Mouse (Mus musculus) MEL (cell line): ENCODE measurements at regions not wholly inside any gene's neighbourhood (a gene's known extent, or its start where the extent isn't known, plus 50 kb on each side); places are given as distances from the start of the nearest gene placed in this dataset.

ENCODE experiments used
- DNase-seq: peaks from one replicate; pipeline ENCODE4 v3.0.0; 2011; ENCODE audit warnings: low read depth, low spot score
- H3K27ac ChIP-seq: 2 replicates; pipeline ENCODE4 v1.5.1; 2012; ENCODE audit warnings: low read depth, mild to moderate bottlenecking, control low read depth, low read length, moderate library complexity; ENCODE audit not compliant: control insufficient read depth
- H3K27me3 ChIP-seq, 2 experiments: fragments of 150-350 bp in 1 of 2; sonication (generic) in 1 of 2; 2 replicates each; pipeline ENCODE4 v1.6.1; 2012; ENCODE audit warnings: low read length in 2 of 2, mild to moderate bottlenecking in 2 of 2, improper control_type of control experiment in 1 of 2, moderate library complexity in 1 of 2; ENCODE audit not compliant: insufficient read depth in 2 of 2, control insufficient read depth in 1 of 2
- H3K36me3 ChIP-seq, 2 experiments: 2 replicates each; pipeline ENCODE4 v1.6.1; 2012 to 2014; ENCODE audit warnings: low read length in 2 of 2, improper control_type of control experiment in 1 of 2, inconsistent platforms in 1 of 2, mild to moderate bottlenecking in 1 of 2; ENCODE audit not compliant: insufficient read depth in 2 of 2, control insufficient read depth in 1 of 2
- H3K4me1 ChIP-seq, 2 experiments: fragments of 150-350 bp in 1 of 2; sonication (generic) in 1 of 2; 2 replicates each; pipeline ENCODE4 v1.6.1; 2012; ENCODE audit warnings: low read length in 2 of 2, improper control_type of control experiment in 1 of 2, mild to moderate bottlenecking in 1 of 2; ENCODE audit not compliant: insufficient read depth in 2 of 2, control insufficient read depth in 1 of 2
- H3K4me3 ChIP-seq, 2 experiments: fragments of 150-350 bp in 1 of 2; sonication (generic) in 1 of 2; 2 replicates each; pipeline ENCODE4 v1.5.1; 2012; ENCODE audit warnings: low read depth in 2 of 2, low read length in 2 of 2, mild to moderate bottlenecking in 2 of 2, moderate library complexity in 2 of 2, control low read depth in 1 of 2, improper control_type of control experiment in 1 of 2; ENCODE audit not compliant: control insufficient read depth in 1 of 2, insufficient read depth in 1 of 2
- H3K79me2 ChIP-seq: 2 replicates; pipeline ENCODE4 v1.6.1; 2012; ENCODE audit warnings: mild to moderate bottlenecking, low read length, moderate library complexity; ENCODE audit not compliant: control insufficient read depth, poor library complexity, insufficient read depth
- H3K9ac ChIP-seq: 2 replicates; pipeline ENCODE4 v1.6.1; 2012; ENCODE audit warnings: low read depth, mild to moderate bottlenecking, control low read depth, low read length, moderate library complexity; ENCODE audit not compliant: control insufficient read depth, poor library complexity, severe bottlenecking
- H3K9me3 ChIP-seq: fragments of 150-350 bp; sonication (generic); replicated peaks from 2 replicates; pipeline ENCODE4 v1.6.1; 2012; ENCODE audit warnings: mild to moderate bottlenecking, low read length, improper control_type of control experiment, moderate library complexity; ENCODE audit not compliant: insufficient read depth
- BHLHE40 ChIP-seq: IDR thresholded peaks from 2 replicates; pipeline ENCODE4 v1.6.1; 2012; ENCODE audit warnings: low read depth, mild to moderate bottlenecking, inconsistent platforms, low read length, improper control_type of control experiment, borderline replicate concordance
- CTCF ChIP-seq, 3 experiments: IDR thresholded peaks in 2 of 3; conservative IDR thresholded peaks in 1 of 3; 2 replicates each; pipeline ENCODE4 v1.5.1; 2011 to 2012; ENCODE audit warnings: low read length in 3 of 3, low read depth in 2 of 3, mild to moderate bottlenecking in 2 of 3, improper control_type of control experiment in 1 of 3, inconsistent platforms in 1 of 3, mixed read lengths in 1 of 3, moderate library complexity in 1 of 3; ENCODE audit not compliant: control insufficient read depth in 1 of 3, insufficient read depth in 1 of 3, poor library complexity in 1 of 3, severe bottlenecking in 1 of 3
- E2F4 ChIP-seq: IDR thresholded peaks from 2 replicates; pipeline ENCODE4 v1.6.1; 2011; ENCODE audit warnings: low read depth, low read length, improper control_type of control experiment, borderline replicate concordance
- EP300 ChIP-seq, 2 experiments: IDR thresholded peaks; 2 replicates each; pipeline ENCODE4 v1.6.1; 2011; ENCODE audit warnings: improper control_type of control experiment in 2 of 2, low read length in 2 of 2, low read depth in 1 of 2, mild to moderate bottlenecking in 1 of 2
- GABPA ChIP-seq: IDR thresholded peaks from 2 replicates; pipeline ENCODE4 v1.6.1; 2012; ENCODE audit warnings: low read depth, mild to moderate bottlenecking, inconsistent platforms, low read length, improper control_type of control experiment, moderate library complexity
- HCFC1 ChIP-seq: IDR thresholded peaks from 2 replicates; pipeline ENCODE4 v1.6.1; 2012; ENCODE audit warnings: low read depth, mild to moderate bottlenecking, inconsistent platforms, low read length, improper control_type of control experiment, moderate library complexity
- KAT2A ChIP-seq: conservative IDR thresholded peaks from 2 replicates; pipeline ENCODE4 v1.6.1; 2012; ENCODE audit warnings: low read depth, low read length, improper control_type of control experiment, inconsistent platforms
- MAX ChIP-seq: IDR thresholded peaks from 2 replicates; pipeline ENCODE4 v1.6.1; 2011; ENCODE audit warnings: low read length, improper control_type of control experiment
- MEF2A ChIP-seq: IDR thresholded peaks from 2 replicates; pipeline ENCODE4 v1.6.1; 2014; ENCODE audit warnings: low read depth, mild to moderate bottlenecking, inconsistent platforms, low read length, improper control_type of control experiment; ENCODE audit not compliant: poor library complexity, insufficient replicate concordance, severe bottlenecking; ENCODE audit errors: extremely low read depth
- MYB ChIP-seq: IDR thresholded peaks from 2 replicates; pipeline ENCODE4 v1.6.1; 2011; ENCODE audit warnings: mild to moderate bottlenecking, low read depth, low read length, improper control_type of control experiment
- MYC ChIP-seq: IDR thresholded peaks from 2 replicates; pipeline ENCODE4 v1.6.1; 2011; ENCODE audit warnings: low read depth, mild to moderate bottlenecking, low read length, improper control_type of control experiment, moderate library complexity
- NELFE ChIP-seq: IDR thresholded peaks from 2 replicates; pipeline ENCODE4 v1.6.1; 2011; ENCODE audit warnings: low read depth, low read length, improper control_type of control experiment
- POLR2AphosphoS5 ChIP-seq: IDR thresholded peaks from 2 replicates; pipeline ENCODE4 v1.6.1; 2012; ENCODE audit warnings: low read depth, borderline replicate concordance, mild to moderate bottlenecking, inconsistent platforms, low read length, moderate library complexity, mixed read lengths
- RAD21 ChIP-seq: IDR thresholded peaks from 2 replicates; pipeline ENCODE4 v1.6.1; 2011; ENCODE audit warnings: mild to moderate bottlenecking, low read depth, low read length, improper control_type of control experiment
- SIN3A ChIP-seq: IDR thresholded peaks from 2 replicates; pipeline ENCODE4 v1.6.1; 2012; ENCODE audit warnings: low read length, improper control_type of control experiment, inconsistent platforms
- SMC3 ChIP-seq: IDR thresholded peaks from 2 replicates; pipeline ENCODE4 v1.6.1; 2011; ENCODE audit warnings: low read depth, low read length, improper control_type of control experiment
- TBP ChIP-seq: IDR thresholded peaks from 2 replicates; pipeline ENCODE4 v1.8.0; 2011; ENCODE audit warnings: low read depth, low read length, improper control_type of control experiment
- TCF12 ChIP-seq: IDR thresholded peaks from 2 replicates; pipeline ENCODE4 v1.6.1; 2014; ENCODE audit warnings: low read depth, mild to moderate bottlenecking, inconsistent platforms, low read length, improper control_type of control experiment, moderate library complexity
- USF2 ChIP-seq, 2 experiments: IDR thresholded peaks; 2 replicates each; pipeline ENCODE4 v1.6.1; 2011 to 2012; ENCODE audit warnings: improper control_type of control experiment in 2 of 2, low read length in 2 of 2, borderline replicate concordance in 1 of 2, inconsistent platforms in 1 of 2, low read depth in 1 of 2, mild to moderate bottlenecking in 1 of 2; ENCODE audit not compliant: insufficient read depth in 1 of 2
- ZC3H11A ChIP-seq: IDR thresholded peaks from 2 replicates; pipeline ENCODE4 v1.6.1; 2012; ENCODE audit warnings: low read depth, mild to moderate bottlenecking, inconsistent platforms, low read length, improper control_type of control experiment
- ZKSCAN1 ChIP-seq: IDR thresholded peaks from 2 replicates; pipeline ENCODE4 v1.6.1; 2012; ENCODE audit warnings: low read depth, mild to moderate bottlenecking, inconsistent platforms, low read length, improper control_type of control experiment, moderate library complexity
- ZMIZ1 ChIP-seq: IDR thresholded peaks from 2 replicates; pipeline ENCODE4 v1.6.1; 2012; ENCODE audit warnings: low read depth, mild to moderate bottlenecking, inconsistent platforms, low read length, improper control_type of control experiment, moderate library complexity

GRCm38 (mm10) chr4:55179456-55179855, 170.4 kb upstream of the Rad23b start:
- Histone ChIP-seq H3K9me3 (no peaks in the 10 kb centered on the region), H3K9ac (no peak overlapping the region), H3K79me2 (no peaks in the 10 kb centered on the region), H3K4me1 (no peaks in the 10 kb centered on the region), H3K27me3 (peaks cover 0 to 4% of the 10 kb centered on the region in 2 experiments; a peak in 2 of 4 replicates), H3K27ac (no peak overlapping the region), H3K4me3 (no peak overlapping the region), H3K36me3 (no peaks in the 10 kb centered on the region)
- DNase-seq = no peak
- TF ChIP-seq ZMIZ1 (no peak), ZKSCAN1 (no peak), BHLHE40 (no peak), POLR2AphosphoS5 (no peak)

DNA sequence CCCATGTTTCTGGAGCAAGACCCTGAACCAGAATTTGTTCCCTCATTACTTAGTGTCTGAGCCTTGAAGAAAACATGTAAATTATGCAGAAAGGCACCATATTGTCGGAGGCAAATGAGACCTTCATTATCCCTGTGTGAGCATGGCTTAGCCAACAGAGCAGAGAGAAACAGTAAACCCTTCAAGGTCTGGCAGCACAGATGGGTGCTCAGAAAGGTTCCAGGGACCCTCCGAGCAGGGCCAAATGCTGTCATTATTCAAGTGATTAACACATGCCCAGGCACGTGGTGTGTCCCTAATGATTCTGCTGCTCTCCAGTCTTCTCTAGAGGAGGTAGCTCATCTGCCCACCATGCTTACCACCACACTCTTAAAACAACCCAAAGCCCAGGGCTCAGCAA, 166.3 kb upstream of the Rad23b start:
- TF ChIP-seq ZKSCAN1 (no peak), USF2 (IDR thresholded peaks at IDR 0.05; ENCODE audit: borderline replicate concordance in 1 of 2, insufficient read depth in 1 of 2, low read depth in 1 of 2, low read length in 2 of 2) (no peak), EP300 (IDR thresholded peaks at IDR 0.05; ENCODE audit: low read depth in 1 of 2, low read length in 2 of 2) (no peak), NELFE (no peak), E2F4 (no peak), TBP (no peak), HCFC1 (no peak), RAD21 (no peak), KAT2A (no peak), ZMIZ1 (no peak), MAX (no peak)
- TF ChIP-seq, all 39 proteins: peak for 0
- Histone ChIP-seq H3K27ac (no peak overlapping the region), H3K27me3 (peaks cover 0 to 4% of the 10 kb centered on the region in 2 experiments; a peak in 2 of 4 replicates)

DNA sequence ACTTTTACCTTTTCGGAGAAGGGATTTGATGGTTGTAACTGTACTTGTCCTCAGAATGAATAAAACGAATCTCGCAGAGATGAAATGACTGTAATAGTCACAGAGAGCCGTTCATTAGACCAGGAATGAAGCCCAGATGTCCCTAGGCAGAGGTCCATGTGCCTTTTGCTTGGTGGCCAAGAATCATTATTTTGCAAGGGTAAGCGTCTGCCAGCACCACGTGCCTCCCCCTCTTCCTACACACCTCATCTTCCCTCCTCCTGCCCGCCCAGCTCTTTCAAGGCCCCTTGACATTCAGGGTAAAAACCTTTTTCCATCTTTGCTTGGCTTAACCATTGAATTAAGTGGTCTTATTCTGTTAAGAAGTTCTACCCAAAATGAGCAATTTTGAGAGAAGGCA, 161.1 kb upstream of the Rad23b start:
- H3K27me3 ChIP-seq = no peaks in the 10 kb centered on the region; a peak in 2 of 4 replicates
- no peak for TF ChIP-seq E2F4
- no peak for TF ChIP-seq MEF2A
- TF ChIP-seq ZC3H11A = no peak
- TF ChIP-seq MYC = no peak
- no peak for TF ChIP-seq USF2 (IDR thresholded peaks at IDR 0.05; ENCODE audit: borderline replicate concordance in 1 of 2, insufficient read depth in 1 of 2, low read depth in 1 of 2, low read length in 2 of 2)
- no peak for TF ChIP-seq MYB
- no peak for TF ChIP-seq SIN3A
- TF ChIP-seq TCF12 = no peak
- no peak for TF ChIP-seq GABPA
- TF ChIP-seq EP300 (IDR thresholded peaks at IDR 0.05; ENCODE audit: low read depth in 1 of 2, low read length in 2 of 2) = no peak
- TF ChIP-seq SMC3 = no peak
- no peak for TF ChIP-seq POLR2AphosphoS5
- no peak for TF ChIP-seq ZKSCAN1
- TF ChIP-seq CTCF (IDR thresholded peaks at IDR 0.05 in 2 of 3, conservative IDR thresholded peaks at IDR 0.05 in 1 of 3; ENCODE audit: control insufficient read depth in 1 of 3, insufficient read depth in 1 of 3, low read depth in 2 of 3, low read length in 3 of 3, poor library complexity in 1 of 3, severe bottlenecking in 1 of 3) = no peak
- H3K9ac ChIP-seq = no peak overlapping the region
- H3K36me3 ChIP-seq = no peaks in the 10 kb centered on the region
- H3K9me3 ChIP-seq = no peaks in the 10 kb centered on the region
- H3K27ac ChIP-seq = no peak overlapping the region
- no peaks in the 10 kb centered on the region for H3K79me2 ChIP-seq
- DNase-seq = no peak
- H3K4me3 ChIP-seq = no peak overlapping the region
- H3K4me1 ChIP-seq = no peaks in the 10 kb centered on the region

More for the DNA sequence above, 166.3 kb upstream of the Rad23b start:
- Histone ChIP-seq H3K9me3 (no peaks in the 10 kb centered on the region), H3K9ac (no peak overlapping the region), H3K36me3 (no peaks in the 10 kb centered on the region), H3K4me3 (no peak overlapping the region), H3K79me2 (no peaks in the 10 kb centered on the region), H3K4me1 (no peaks in the 10 kb centered on the region)
- DNase-seq = no peak
